Mouse (Mus musculus) cerebellum, adult 2 months (tissue): Measurements from ENCODE around the gene Tbc1d5.

Experiments
- CTCF ChIP-seq: fragments of 200-500 bp; IDR thresholded peaks from 2 replicates; pipeline ENCODE4 v1.5.1; 2011; ENCODE audit warnings: low read depth, mild to moderate bottlenecking, control low read depth, low read length, moderate library complexity, borderline replicate concordance; ENCODE audit not compliant: insufficient read depth
- POLR2A ChIP-seq: fragments of 200-500 bp; IDR thresholded peaks from 2 replicates; pipeline ENCODE4 v1.6.1; 2011; ENCODE audit warnings: low read length, control low read depth, borderline replicate concordance; ENCODE audit not compliant: insufficient read depth

DNA sequence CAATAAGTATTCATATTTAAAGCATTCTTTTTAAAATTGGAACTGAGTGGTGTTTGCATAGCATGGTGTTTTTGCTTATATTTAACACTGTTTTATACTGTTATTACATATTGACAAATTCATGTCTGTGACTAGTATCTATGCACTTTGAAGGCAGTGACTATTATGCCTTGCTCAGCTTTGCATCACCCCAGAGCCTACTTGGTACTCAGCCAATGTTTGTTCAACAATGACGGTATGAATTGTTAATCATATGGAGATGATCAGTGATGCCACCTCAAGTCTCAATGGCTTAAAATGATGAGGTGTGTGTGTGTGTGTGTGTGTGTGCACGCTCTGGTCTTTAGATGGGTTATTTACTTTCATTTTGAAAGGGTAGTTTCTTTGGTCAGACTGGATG lies 15.6 kb upstream of the Tbc1d5 start:
- no peak for TF ChIP-seq CTCF
- TF ChIP-seq POLR2A: no peak
